Mouse (Mus musculus) intestine, embryonic 15.5 days (tissue): ENCODE results near the gene E2f4. TPM values are rescaled to one million over a fixed set of nuclear protein-coding genes. Genes with fewer than 3 reads are reported as not detected.

Source experiments
- ATAC-seq: fragments of 200-750 bp; cut with Nextera tagmentation; 2 replicates; pipeline ENCODE4 v1.8.0; 2017; ENCODE audit warnings: moderate TSS enrichment, moderate library complexity
- H3K27ac ChIP-seq: fragments of 300-500 bp; sonication (generic); 2 replicates; pipeline ENCODE4 v1.5.1; 2015; ENCODE audit warnings: mild to moderate bottlenecking, inconsistent platforms
- H3K27me3 ChIP-seq: fragments of 300-500 bp; sonication (generic); replicated peaks from 2 replicates; pipeline ENCODE4 v1.6.1; 2015; ENCODE audit warnings: inconsistent platforms
- H3K36me3 ChIP-seq: fragments of 300-500 bp; sonication (generic); 2 replicates; pipeline ENCODE4 v1.6.1; 2015; ENCODE audit warnings: inconsistent platforms
- H3K4me1 ChIP-seq: fragments of 300-500 bp; sonication (generic); replicated peaks from 2 replicates; pipeline ENCODE4 v1.6.1; 2015; ENCODE audit warnings: inconsistent platforms
- H3K4me2 ChIP-seq: fragments of 300-500 bp; sonication (generic); replicated peaks from 2 replicates; pipeline ENCODE4 v1.6.1; 2015; ENCODE audit warnings: mild to moderate bottlenecking, inconsistent platforms
- H3K4me3 ChIP-seq: fragments of 300-500 bp; sonication (generic); replicated peaks from 2 replicates; pipeline ENCODE4 v1.5.1; 2015; ENCODE audit warnings: inconsistent platforms
- H3K9ac ChIP-seq: fragments of 300-500 bp; sonication (generic); 2 replicates; pipeline ENCODE4 v1.6.1; 2015; ENCODE audit warnings: inconsistent platforms
- H3K9me3 ChIP-seq: fragments of 300-500 bp; sonication (generic); 2 replicates; pipeline ENCODE4 v1.6.1; 2016; ENCODE audit warnings: inconsistent platforms
- WGBS: fragments of 180-500 bp; shearing (Covaris S2); methylation state at CpG from one replicate; pipeline ENCODE4 v1.1.7; 2015; 5-methylcytosine and 5-hydroxymethylcytosine counted together
- polyA plus RNA-seq: library from polyadenylated mRNA; unstranded; fragments of >200 nt; fragmentation: Nextera tagmentation; extraction: Ambion mirVana; gene quantifications from 2 replicates; pipeline ENCODE4 v1.2.1, GENCODE M21; 2015

Gene E2f4
- polyA plus RNA-seq, 1 experiment from 2014 or later, result 84.9 TPM

GRCm38 (mm10) chr8:105275840-105276239 lies 21.6 kb upstream of the E2f4 start, which contains the start of gene Nol3:
TSS of gene Nol3 (plus strand) at chr8:105276140.
- no peaks in the 10 kb centered on the region for H3K9me3 ChIP-seq
- WGBS, result 5% methylated on average over 10 of the region's 10 CpGs

GRCm38 (mm10) chr8:105276292-105277120 lies 21.0 kb upstream of the E2f4 start:
- H3K27ac ChIP-seq, result no peak overlapping the region
- H3K9ac ChIP-seq, result peak overlapping the region; percentile 38
- no peaks in the 10 kb centered on the region for H3K36me3 ChIP-seq
- peaks cover 22% of the 10 kb centered on the region for H3K4me1 ChIP-seq
- 3% methylated on average over 30 of the region's 30 CpGs for WGBS
- H3K4me3 ChIP-seq, result peak overlapping the region; percentile 43
- peaks cover 76% of the 10 kb centered on the region for H3K27me3 ChIP-seq
- H3K9me3 ChIP-seq, result no peaks in the 10 kb centered on the region
- peak overlapping the region; percentile 84 for H3K4me2 ChIP-seq
- peak; percentile 67 for ATAC-seq

More at GRCm38 (mm10) chr8:105275840-105276239, 21.6 kb upstream of the E2f4 start, which contains the start of gene Nol3:
- Histone ChIP-seq H3K4me3 (peak within 1 kb of the TSS; percentile 43), H3K36me3 (no peaks in the 10 kb centered on the region), H3K9ac (peak within 1 kb of the TSS; percentile 38), H3K4me2 (peak within 1 kb of the TSS; percentile 84), H3K27ac (no peak within 1 kb of the TSS), H3K27me3 (peaks cover 83% of the 10 kb centered on the region), H3K4me1 (peaks cover 24% of the 10 kb centered on the region)
- no peak; the same call in 1 of the 2 replicates for ATAC-seq

GRCm38 (mm10) chr8:105278911-105279334 lies 18.5 kb upstream of the E2f4 start:
- H3K4me1 ChIP-seq, result peaks cover 22% of the 10 kb centered on the region
- peak; percentile 63 for ATAC-seq
- H3K27me3 ChIP-seq, result peaks cover 59% of the 10 kb centered on the region
- H3K4me2 ChIP-seq, result peak overlapping the region; percentile 63
- H3K36me3 ChIP-seq, result no peaks in the 10 kb centered on the region
- WGBS, result 3% methylated on average over 28 of the region's 28 CpGs
- no peaks in the 10 kb centered on the region for H3K9me3 ChIP-seq
- H3K27ac ChIP-seq, result no peak overlapping the region
- peak overlapping the region; percentile 15 for H3K4me3 ChIP-seq
- no peak overlapping the region for H3K9ac ChIP-seq

- no peaks in the 10 kb centered on the region for H3K9me3 ChIP-seq
- peaks cover 19% of the 10 kb centered on the region for H3K4me1 ChIP-seq
- peaks cover 43% of the 10 kb centered on the region for H3K27me3 ChIP-seq
- 72% methylated on average over 3 of the region's 3 CpGs for WGBS
- H3K4me2 ChIP-seq, result no peak overlapping the region
- no peak overlapping the region for H3K9ac ChIP-seq
- no peak overlapping the region for H3K4me3 ChIP-seq
- H3K27ac ChIP-seq, result no peak overlapping the region
- ATAC-seq, result no peak
- H3K36me3 ChIP-seq, result no peaks in the 10 kb centered on the region
Measured at GRCm38 (mm10) chr8:105280567-105280966, 16.9 kb upstream of the E2f4 start.

GRCm38 (mm10) chr8:105281821-105282220 lies 15.6 kb upstream of the E2f4 start:
- peaks cover 32% of the 10 kb centered on the region for H3K27me3 ChIP-seq
- WGBS, result 91% methylated on average over 12 of the region's 12 CpGs
- no peaks in the 10 kb centered on the region for H3K9me3 ChIP-seq
- no peak for ATAC-seq
- no peaks in the 10 kb centered on the region for H3K36me3 ChIP-seq
- no peak overlapping the region for H3K4me2 ChIP-seq
- H3K4me3 ChIP-seq, result no peak overlapping the region
- H3K9ac ChIP-seq, result no peak overlapping the region
- H3K4me1 ChIP-seq, result peaks cover 10% of the 10 kb centered on the region
- H3K27ac ChIP-seq, result no peak overlapping the region

- no peaks in the 10 kb centered on the region for H3K36me3 ChIP-seq
- H3K4me3 ChIP-seq, result no peak overlapping the region
- H3K4me2 ChIP-seq, result no peak overlapping the region
- peaks cover 28% of the 10 kb centered on the region for H3K27me3 ChIP-seq
- ATAC-seq, result no peak
- WGBS, result 87% methylated on average over 4 of the region's 4 CpGs
- H3K4me1 ChIP-seq, result peaks cover 10% of the 10 kb centered on the region
- H3K27ac ChIP-seq, result no peak overlapping the region
- no peaks in the 10 kb centered on the region for H3K9me3 ChIP-seq
- H3K9ac ChIP-seq, result no peak overlapping the region
Measured at GRCm38 (mm10) chr8:105282239-105282638, 15.2 kb upstream of the E2f4 start.

- 33% methylated on average over 23 of the region's 23 CpGs for WGBS
- Histone ChIP-seq H3K4me2 (no peak overlapping the region), H3K9me3 (no peaks in the 10 kb centered on the region), H3K4me3 (no peak overlapping the region), H3K27me3 (peaks cover 20% of the 10 kb centered on the region), H3K4me1 (peaks cover 10% of the 10 kb centered on the region), H3K27ac (no peak overlapping the region), H3K36me3 (no peaks in the 10 kb centered on the region), H3K9ac (no peak overlapping the region)
- peak; percentile 80 for ATAC-seq
Measured at GRCm38 (mm10) chr8:105283074-105283473, 14.4 kb upstream of the E2f4 start.

- ATAC-seq, result no peak
- Histone ChIP-seq H3K36me3 (no peaks in the 10 kb centered on the region), H3K4me2 (no peak overlapping the region), H3K27me3 (peaks cover 7% of the 10 kb centered on the region), H3K9me3 (no peaks in the 10 kb centered on the region), H3K9ac (no peak overlapping the region), H3K27ac (no peak overlapping the region), H3K4me3 (no peak overlapping the region), H3K4me1 (peaks cover 7% of the 10 kb centered on the region)
- 54% methylated on average over 12 of the region's 12 CpGs for WGBS
Measured at GRCm38 (mm10) chr8:105285514-105285913, 11.9 kb upstream of the E2f4 start.

GRCm38 (mm10) chr8:105286907-105287306 lies 10.6 kb upstream of the E2f4 start:
- no peaks in the 10 kb centered on the region for H3K36me3 ChIP-seq
- no peak overlapping the region for H3K4me3 ChIP-seq
- no peak overlapping the region for H3K4me2 ChIP-seq
- WGBS, result 83% methylated on average over 4 of the region's 4 CpGs
- H3K4me1 ChIP-seq, result peaks cover 11% of the 10 kb centered on the region
- H3K27me3 ChIP-seq, result peaks cover 11% of the 10 kb centered on the region
- ATAC-seq, result no peak
- no peak overlapping the region for H3K27ac ChIP-seq
- no peak overlapping the region for H3K9ac ChIP-seq
- H3K9me3 ChIP-seq, result no peaks in the 10 kb centered on the region

GRCm38 (mm10) chr8:105288231-105288630 lies 9.2 kb upstream of the E2f4 start:
- Histone ChIP-seq H3K36me3 (no peaks in the 10 kb centered on the region), H3K4me2 (peak overlapping the region; percentile 86; the same call in 1 of the 2 replicates), H3K4me1 (peaks cover 11% of the 10 kb centered on the region), H3K9me3 (no peaks in the 10 kb centered on the region), H3K27me3 (peaks cover 11% of the 10 kb centered on the region), H3K4me3 (no peak overlapping the region), H3K9ac (no peak overlapping the region), H3K27ac (no peak overlapping the region)
- ATAC-seq, result no peak
- WGBS, result 86% methylated on average over 5 of the region's 5 CpGs

GRCm38 (mm10) chr8:105288958-105289732 lies 8.3 kb upstream of the E2f4 start:
- ATAC-seq, result peak; percentile 95
- H3K4me2 ChIP-seq, result peak overlapping the region; percentile 86
- peak overlapping the region; percentile 38; the same call in 1 of the 2 replicates for H3K9ac ChIP-seq
- peaks cover 11% of the 10 kb centered on the region for H3K27me3 ChIP-seq
- H3K4me1 ChIP-seq, result peaks cover 11% of the 10 kb centered on the region
- H3K36me3 ChIP-seq, result no peaks in the 10 kb centered on the region
- H3K27ac ChIP-seq, result peak overlapping the region; percentile 56; the same call in 1 of the 2 replicates
- under 1% methylated on average over 53 of the region's 53 CpGs for WGBS
- no peaks in the 10 kb centered on the region for H3K9me3 ChIP-seq
- peak overlapping the region; percentile 48 for H3K4me3 ChIP-seq

- peak within 1 kb of the TSS; percentile 86 for H3K4me2 ChIP-seq
- H3K27ac ChIP-seq, result peak within 1 kb of the TSS; percentile 56; the same call in 1 of the 2 replicates
- no peaks in the 10 kb centered on the region for H3K9me3 ChIP-seq
- peaks cover 11% of the 10 kb centered on the region for H3K4me1 ChIP-seq
- no peaks in the 10 kb centered on the region for H3K36me3 ChIP-seq
- WGBS, result 1% methylated on average over 43 of the region's 43 CpGs
- peaks cover 11% of the 10 kb centered on the region for H3K27me3 ChIP-seq
- peak within 1 kb of the TSS; percentile 38; the same call in 1 of the 2 replicates for H3K9ac ChIP-seq
- H3K4me3 ChIP-seq, result peak within 1 kb of the TSS; percentile 48
- peak; percentile 30 for ATAC-seq
Measured at GRCm38 (mm10) chr8:105289805-105290460, 7.5 kb upstream of the E2f4 start, which contains the start of gene 4931428F04Rik. TSS of gene 4931428F04Rik (minus strand) at chr8:105289864.
